Mouse (Mus musculus): ENCODE measurements at regions not wholly inside any gene's neighbourhood (a gene's known extent, or its start where the extent isn't known, plus 50 kb on each side); places are given as distances from the start of the nearest gene placed in this dataset.

DNA sequence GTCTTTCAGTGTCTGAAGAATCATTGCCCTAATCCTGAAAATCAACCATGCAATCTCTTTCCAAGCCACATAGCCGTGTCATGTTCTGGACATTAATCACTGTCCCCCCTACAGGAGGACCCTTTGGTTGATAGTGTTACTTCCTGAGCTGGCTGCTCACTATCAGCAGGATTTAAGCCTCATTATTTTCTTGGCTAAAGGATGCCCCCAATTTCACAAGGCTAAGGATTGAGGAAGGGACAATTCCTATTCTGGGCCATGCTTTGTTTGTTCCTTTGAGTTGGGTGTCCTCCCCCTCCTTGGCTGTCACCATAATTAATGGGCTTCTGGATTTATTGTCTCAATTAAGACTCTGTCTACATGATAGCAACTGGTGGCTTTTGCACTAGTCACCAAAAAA, 241.9 kb downstream of the Ankrd16 start:
- Histone ChIP-seq H3K4me3 (ENCODE audit: low read depth, low read length) (no peak overlapping the region), H3K36me3 (ENCODE audit: control insufficient read depth, insufficient read depth, low read length) (no peaks in the 10 kb centered on the region), H3K27me3 (ENCODE audit: control insufficient read depth, insufficient read depth, low read length) (no peaks in the 10 kb centered on the region), H3K9me3 (ENCODE audit: control insufficient read depth, low read depth, low read length) (no peaks in the 10 kb centered on the region), H3K4me1 (ENCODE audit: control insufficient read depth, insufficient read depth, low read length) (peaks cover 8% of the 10 kb centered on the region; the same call in 1 of the 2 replicates), H3K4me2 (replicated peaks; ENCODE audit: low read depth, low read length) (no peak overlapping the region), H3K27ac (ENCODE audit: low read length) (no peak overlapping the region), H3K9ac (replicated peaks; ENCODE audit: low read depth, low read length) (no peak overlapping the region)
- WGBS, result 27% methylated on average over 1 of the region's 1 CpGs
- ATAC-seq (ENCODE audit: insufficient number of reproducible peaks, insufficient read depth, low FRiP score, low read depth), result no peak

DNA sequence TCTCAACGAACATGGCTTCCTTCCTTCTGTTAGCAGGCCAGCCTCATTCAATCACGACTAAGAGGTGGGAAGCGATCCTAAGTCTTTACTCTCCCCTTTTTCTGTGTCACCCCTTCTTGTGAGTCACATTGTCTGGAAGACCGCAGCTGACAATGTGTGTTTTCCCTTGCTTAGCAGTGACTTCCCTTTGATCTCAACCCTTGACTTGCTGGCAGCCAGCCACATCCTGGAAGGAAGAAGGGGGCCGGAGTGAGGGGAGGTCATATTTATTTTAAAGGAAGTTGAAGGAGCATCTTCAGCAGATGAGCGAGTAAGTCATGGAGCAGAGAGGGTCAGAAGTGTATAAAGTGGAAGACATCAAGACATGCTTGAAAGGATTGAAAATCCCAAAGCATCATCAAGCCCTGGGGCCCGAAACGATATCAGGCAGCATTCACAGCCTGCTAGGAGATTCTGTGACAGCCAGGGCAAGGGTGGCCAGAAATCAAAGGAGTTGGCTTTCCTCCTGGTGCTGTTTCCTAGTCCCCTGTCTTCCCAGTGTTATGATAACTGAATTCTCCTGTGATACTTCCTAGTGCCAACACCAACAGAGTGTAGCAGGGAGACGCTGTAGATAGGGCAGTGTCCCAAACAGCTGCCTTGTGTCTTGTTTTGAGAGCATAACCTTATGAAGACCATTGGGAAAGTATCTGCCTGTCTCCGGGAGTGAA, 245.9 kb downstream of the Ankrd16 start:
- Histone ChIP-seq H3K27ac (ENCODE audit: low read length) (peak overlapping the region; percentile 33; the same call in 1 of the 2 replicates), H3K9me3 (ENCODE audit: control insufficient read depth, low read depth, low read length) (no peaks in the 10 kb centered on the region), H3K36me3 (ENCODE audit: control insufficient read depth, insufficient read depth, low read length) (no peaks in the 10 kb centered on the region), H3K4me2 (replicated peaks; ENCODE audit: low read depth, low read length) (no peak overlapping the region), H3K4me3 (ENCODE audit: low read depth, low read length) (no peak overlapping the region), H3K27me3 (ENCODE audit: control insufficient read depth, insufficient read depth, low read length) (no peaks in the 10 kb centered on the region), H3K4me1 (ENCODE audit: control insufficient read depth, insufficient read depth, low read length) (peaks cover 8% of the 10 kb centered on the region; the same call in 1 of the 2 replicates), H3K9ac (replicated peaks; ENCODE audit: low read depth, low read length) (no peak overlapping the region)
- ATAC-seq (ENCODE audit: insufficient number of reproducible peaks, insufficient read depth, low FRiP score, low read depth), result peak; percentile 67; the same call in 1 of the 2 replicates
- 34% methylated on average over 10 of the region's 10 CpGs for WGBS

DNA sequence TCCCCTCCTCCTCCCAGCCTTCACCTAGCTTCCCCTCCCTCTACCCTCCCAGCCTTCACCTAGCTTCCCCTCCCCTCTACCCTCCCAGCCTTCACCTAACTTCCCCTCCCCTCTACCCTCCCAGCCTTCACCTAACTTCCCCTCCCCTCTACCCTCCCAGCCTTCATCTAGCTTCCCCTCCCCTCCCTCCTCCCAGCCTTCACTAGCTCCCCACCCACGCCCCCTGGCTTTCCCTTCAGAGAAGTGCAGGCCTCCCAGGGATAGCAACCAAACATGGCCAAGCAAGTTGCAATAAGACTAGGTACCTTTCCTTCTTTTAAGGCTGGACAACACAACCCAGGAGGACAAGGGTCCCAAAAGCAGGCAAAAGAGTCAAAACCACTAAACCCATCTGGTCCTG, 248.5 kb downstream of the Ankrd16 start:
- Histone ChIP-seq H3K4me1 (ENCODE audit: control insufficient read depth, insufficient read depth, low read length) (peaks cover 5% of the 10 kb centered on the region; the same call in 1 of the 2 replicates), H3K36me3 (ENCODE audit: control insufficient read depth, insufficient read depth, low read length) (no peaks in the 10 kb centered on the region), H3K4me2 (replicated peaks; ENCODE audit: low read depth, low read length) (no peak overlapping the region), H3K27me3 (ENCODE audit: control insufficient read depth, insufficient read depth, low read length) (no peaks in the 10 kb centered on the region), H3K27ac (ENCODE audit: low read length) (no peak overlapping the region), H3K9ac (replicated peaks; ENCODE audit: low read depth, low read length) (no peak overlapping the region), H3K9me3 (ENCODE audit: control insufficient read depth, low read depth, low read length) (no peaks in the 10 kb centered on the region), H3K4me3 (ENCODE audit: low read depth, low read length) (no peak overlapping the region)
- 50% methylated on average over 1 of the region's 1 CpGs for WGBS
- no peak for ATAC-seq (ENCODE audit: insufficient number of reproducible peaks, insufficient read depth, low FRiP score, low read depth)

DNA sequence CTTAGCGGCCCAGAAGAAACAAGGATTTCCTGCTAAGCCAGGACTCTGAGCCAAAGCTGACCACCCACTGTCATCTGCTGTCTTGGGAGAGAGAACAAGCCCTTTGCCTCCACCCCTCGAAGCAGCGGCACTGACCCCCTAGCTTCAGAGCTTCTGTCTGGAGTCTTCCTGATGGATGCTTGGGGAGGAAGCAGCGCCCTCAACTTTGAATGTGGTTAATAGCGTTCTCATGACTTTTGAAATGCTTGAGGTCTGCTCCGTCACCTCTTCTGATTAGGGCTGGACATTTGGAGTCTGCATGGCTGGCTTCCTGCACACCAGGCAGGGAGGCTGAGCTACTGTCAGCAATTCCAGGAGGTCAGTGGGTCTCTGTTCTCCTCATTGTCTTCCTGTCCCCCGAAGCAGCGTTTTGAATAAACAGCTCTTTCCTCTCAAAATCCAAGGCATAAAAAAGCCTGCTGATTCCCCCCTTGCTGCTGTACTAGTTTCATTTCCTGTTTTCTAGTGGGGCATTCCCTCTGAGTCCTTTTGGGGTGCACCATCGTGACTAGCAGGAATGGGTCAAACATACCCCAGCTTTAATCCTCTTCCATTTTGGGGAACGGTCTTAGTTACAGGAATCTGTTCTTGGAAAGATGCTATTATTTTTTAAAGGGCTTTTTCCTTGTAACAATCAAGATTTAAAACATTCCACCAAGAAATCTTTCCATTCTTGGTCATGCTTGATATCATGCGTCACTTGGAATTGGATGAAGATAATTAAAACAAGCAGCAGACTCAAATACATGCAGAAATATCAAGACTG, 256.0 kb downstream of the Ankrd16 start:
- Histone ChIP-seq H3K27ac (ENCODE audit: low read length) (peak overlapping the region; percentile 39; the same call in 1 of the 2 replicates), H3K4me3 (ENCODE audit: low read depth, low read length) (no peak overlapping the region), H3K4me1 (ENCODE audit: control insufficient read depth, insufficient read depth, low read length) (peaks cover 6% of the 10 kb centered on the region; the same call in 1 of the 2 replicates), H3K9ac (replicated peaks; ENCODE audit: low read depth, low read length) (no peak overlapping the region), H3K36me3 (ENCODE audit: control insufficient read depth, insufficient read depth, low read length) (no peaks in the 10 kb centered on the region), H3K27me3 (ENCODE audit: control insufficient read depth, insufficient read depth, low read length) (no peaks in the 10 kb centered on the region), H3K4me2 (replicated peaks; ENCODE audit: low read depth, low read length) (0 out of 2 replicates have a peak overlapping the region, but pooled peaks have one; percentile 3), H3K9me3 (ENCODE audit: control insufficient read depth, low read depth, low read length) (no peaks in the 10 kb centered on the region)
- ATAC-seq (ENCODE audit: insufficient number of reproducible peaks, insufficient read depth, low FRiP score, low read depth), result peak; percentile 56; the same call in 1 of the 2 replicates
- WGBS, result 52% methylated on average over 11 of the region's 11 CpGs

DNA sequence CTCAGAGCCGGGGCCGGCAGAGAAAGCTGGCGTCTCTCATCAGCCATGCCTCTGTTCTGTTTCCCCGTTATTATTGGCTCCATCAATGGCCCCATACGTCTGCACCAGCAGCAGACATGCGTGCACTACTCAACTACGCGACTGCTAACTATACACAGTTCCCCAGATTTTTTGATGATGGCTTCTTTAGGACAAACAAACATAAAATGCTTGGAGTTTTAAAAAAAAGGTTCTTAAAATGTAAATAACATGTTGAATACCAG, 256.6 kb downstream of the Ankrd16 start:
- Histone ChIP-seq H3K4me2 (replicated peaks; ENCODE audit: low read depth, low read length) (no peak overlapping the region), H3K27me3 (ENCODE audit: control insufficient read depth, insufficient read depth, low read length) (no peaks in the 10 kb centered on the region), H3K4me3 (ENCODE audit: low read depth, low read length) (no peak overlapping the region), H3K9me3 (ENCODE audit: control insufficient read depth, low read depth, low read length) (no peaks in the 10 kb centered on the region), H3K4me1 (ENCODE audit: control insufficient read depth, insufficient read depth, low read length) (peaks cover 6% of the 10 kb centered on the region; the same call in 1 of the 2 replicates), H3K27ac (ENCODE audit: low read length) (no peak overlapping the region; the same call in 1 of the 2 replicates), H3K9ac (replicated peaks; ENCODE audit: low read depth, low read length) (no peak overlapping the region), H3K36me3 (ENCODE audit: control insufficient read depth, insufficient read depth, low read length) (no peaks in the 10 kb centered on the region)
- WGBS, result 75% methylated on average over 8 of the region's 8 CpGs
- ATAC-seq (ENCODE audit: insufficient number of reproducible peaks, insufficient read depth, low FRiP score, low read depth), result no peak

DNA sequence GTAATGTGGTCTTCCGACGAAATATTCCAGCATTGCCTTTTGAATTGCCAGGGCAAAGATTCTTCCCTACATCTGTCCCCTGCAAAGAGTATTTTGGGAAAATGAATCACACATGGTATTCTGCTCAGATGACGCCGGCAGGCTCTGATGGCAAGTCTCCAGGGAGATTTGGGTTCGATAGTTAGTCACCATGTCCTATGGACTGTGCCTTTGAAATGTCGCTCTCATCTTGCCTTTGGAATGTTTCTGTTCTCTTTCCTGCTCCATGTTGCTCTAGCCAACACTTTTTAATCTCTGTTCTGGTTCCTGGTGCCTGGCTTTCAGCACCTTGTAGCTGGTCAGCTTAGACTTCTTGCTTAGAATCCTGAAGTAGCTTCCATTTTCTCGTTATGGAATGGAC, 252.3 kb downstream of the Itga8 start:
- WGBS, result 79% methylated on average over 7 of the region's 7 CpGs
- no peak for ATAC-seq (ENCODE audit: insufficient number of reproducible peaks, insufficient read depth, low FRiP score, low read depth)
- no peaks in the 10 kb centered on the region for H3K27me3 ChIP-seq (ENCODE audit: control insufficient read depth, insufficient read depth, low read length)
- H3K4me2 ChIP-seq (replicated peaks; ENCODE audit: low read depth, low read length), result no peak overlapping the region
- H3K9ac ChIP-seq (replicated peaks; ENCODE audit: low read depth, low read length), result no peak overlapping the region
- 0 out of 2 replicates have a peak, but pooled peaks cover 2% of the 10 kb centered on the region for H3K4me1 ChIP-seq (ENCODE audit: control insufficient read depth, insufficient read depth, low read length)
- no peak overlapping the region for H3K27ac ChIP-seq (ENCODE audit: low read length)
- no peak overlapping the region for H3K4me3 ChIP-seq (ENCODE audit: low read depth, low read length)
- no peaks in the 10 kb centered on the region for H3K36me3 ChIP-seq (ENCODE audit: control insufficient read depth, insufficient read depth, low read length)
- H3K9me3 ChIP-seq (ENCODE audit: control insufficient read depth, low read depth, low read length), result no peaks in the 10 kb centered on the region

DNA sequence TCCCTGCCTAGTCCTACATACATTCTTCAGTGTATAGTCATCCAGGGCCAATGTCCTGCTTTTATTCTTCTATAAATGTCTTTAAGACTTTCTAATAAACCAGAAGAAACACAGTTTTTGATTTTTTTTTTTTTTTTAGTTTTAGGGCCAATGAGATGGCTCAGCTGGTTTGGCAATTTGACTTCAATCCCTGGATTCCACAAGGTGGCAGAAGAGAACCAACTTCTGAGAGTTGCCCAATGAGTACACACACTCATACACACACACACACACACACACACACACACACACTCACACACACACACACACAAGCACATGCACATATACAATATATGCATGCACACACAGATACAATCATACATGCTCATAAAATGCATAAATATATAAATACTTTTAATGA, 251.8 kb downstream of the Itga8 start:
- 0 out of 2 replicates have a peak, but pooled peaks cover 3% of the 10 kb centered on the region for H3K4me1 ChIP-seq (ENCODE audit: control insufficient read depth, insufficient read depth, low read length)
- H3K4me2 ChIP-seq (replicated peaks; ENCODE audit: low read depth, low read length), result no peak overlapping the region
- no peaks in the 10 kb centered on the region for H3K27me3 ChIP-seq (ENCODE audit: control insufficient read depth, insufficient read depth, low read length)
- no peak overlapping the region for H3K9ac ChIP-seq (replicated peaks; ENCODE audit: low read depth, low read length)
- no peak overlapping the region for H3K27ac ChIP-seq (ENCODE audit: low read length)
- no peaks in the 10 kb centered on the region for H3K9me3 ChIP-seq (ENCODE audit: control insufficient read depth, low read depth, low read length)
- H3K36me3 ChIP-seq (ENCODE audit: control insufficient read depth, insufficient read depth, low read length), result no peaks in the 10 kb centered on the region
- no peak overlapping the region for H3K4me3 ChIP-seq (ENCODE audit: low read depth, low read length)
- ATAC-seq (ENCODE audit: insufficient number of reproducible peaks, insufficient read depth, low FRiP score, low read depth), result no peak

DNA sequence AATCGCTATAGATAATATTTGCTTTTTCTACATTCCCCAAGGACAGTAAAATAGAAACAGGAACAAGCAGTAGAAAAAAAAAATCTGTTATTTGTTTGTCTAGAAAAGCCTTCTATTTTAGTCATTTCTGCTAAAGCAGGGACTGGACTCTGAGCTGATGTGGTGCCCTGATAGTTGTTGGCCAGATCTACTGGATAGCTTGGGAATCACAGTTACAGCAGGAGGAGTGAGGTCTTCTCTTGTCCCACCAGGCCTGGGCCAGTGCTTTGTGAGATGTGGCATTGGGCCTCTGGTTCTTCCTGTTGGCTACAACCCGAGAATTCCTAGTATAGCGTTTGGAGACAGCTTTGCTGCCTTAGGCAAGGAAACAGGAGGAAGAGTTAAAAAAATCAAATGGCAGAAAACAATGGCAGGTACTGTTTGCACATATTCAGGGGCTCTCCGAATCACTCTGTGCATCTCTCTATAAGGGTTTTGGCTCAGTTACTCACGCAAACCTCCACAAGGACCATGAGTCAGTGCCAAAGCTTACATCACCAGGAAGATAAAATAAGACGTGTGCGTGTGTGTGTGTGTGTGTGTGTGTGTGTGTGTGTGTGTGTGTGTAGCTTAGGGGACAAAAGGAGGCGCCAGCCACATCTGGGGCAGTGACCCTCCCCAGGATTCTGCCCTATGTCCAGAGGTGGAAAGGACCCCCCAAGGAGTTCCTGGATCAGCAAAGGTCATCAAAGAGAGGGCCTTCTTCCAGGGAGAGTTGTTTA, 248.1 kb downstream of the Itga8 start:
- Histone ChIP-seq H3K27ac (ENCODE audit: low read length) (peak overlapping the region; percentile 59; the same call in 1 of the 2 replicates), H3K4me3 (ENCODE audit: low read depth, low read length) (no peak overlapping the region), H3K9ac (replicated peaks; ENCODE audit: low read depth, low read length) (no peak overlapping the region), H3K36me3 (ENCODE audit: control insufficient read depth, insufficient read depth, low read length) (no peaks in the 10 kb centered on the region), H3K9me3 (ENCODE audit: control insufficient read depth, low read depth, low read length) (no peaks in the 10 kb centered on the region), H3K27me3 (ENCODE audit: control insufficient read depth, insufficient read depth, low read length) (no peaks in the 10 kb centered on the region), H3K4me1 (ENCODE audit: control insufficient read depth, insufficient read depth, low read length) (0 out of 2 replicates have a peak, but pooled peaks cover 3% of the 10 kb centered on the region), H3K4me2 (replicated peaks; ENCODE audit: low read depth, low read length) (no peak overlapping the region)
- WGBS, result 60% methylated on average over 8 of the region's 8 CpGs
- ATAC-seq (ENCODE audit: insufficient number of reproducible peaks, insufficient read depth, low FRiP score, low read depth), result no peak
